Mouse (Mus musculus) adrenal gland, postnatal 14 days (tissue): ENCODE measurements at regions not wholly inside any gene's neighbourhood (a gene's known extent, or its start where the extent isn't known, plus 50 kb on each side); places are given as distances from the start of the nearest gene placed in this dataset.

ENCODE experiments used
- DNase-seq: peaks from one replicate; pipeline ENCODE4 v3.0.0; 2021; ENCODE audit warnings: mixed read lengths

- no peak for DNase-seq
Observed at GRCm38 (mm10) chr16:31598409-31598988, 64.7 kb upstream of the Dlg1 start.

- DNase-seq, result no peak
Observed at GRCm38 (mm10) chr16:31598989-31599421, 64.2 kb upstream of the Dlg1 start.

- DNase-seq, result peak; percentile 74
Observed at GRCm38 (mm10) chr16:31601278-31601677, 62.0 kb upstream of the Dlg1 start.

- DNase-seq, result no peak
Observed at GRCm38 (mm10) chr16:31603185-31603584, 60.1 kb upstream of the Dlg1 start.

- peak; percentile 45 for DNase-seq
Observed at GRCm38 (mm10) chr16:31606389-31607177, 56.7 kb upstream of the Dlg1 start.

GRCm38 (mm10) chr16:31608964-31609363, 54.3 kb upstream of the Dlg1 start:
- no peak for DNase-seq

- DNase-seq, result no peak
Observed at GRCm38 (mm10) chr16:31609394-31610172, 53.7 kb upstream of the Dlg1 start.
